Mouse (Mus musculus) erythroid progenitor cell, adult 5-6 weeks (primary cell): ENCODE results near the gene Edf1. TPM values are rescaled to one million over a fixed set of nuclear protein-coding genes. Genes with fewer than 3 reads are reported as not detected.

ENCODE experiments used
- ATAC-seq: replicated peaks from 2 replicates; pipeline ENCODE4 v1.8.0; 2016; ENCODE audit warnings: moderate number of reproducible peaks, mild to moderate bottlenecking, moderate TSS enrichment, inconsistent platforms; ENCODE audit not compliant: poor library complexity, low FRiP score, severe bottlenecking
- total RNA-seq, 2 experiments: library from RNA; stranded (forward) in 1 of 2; stranded (reverse) in 1 of 2; fragments of 150-400 nt in 1 of 2; fragments of 186-747, 209-891 nt in 1 of 2; gene quantifications; 2 replicates each; pipeline versions ENCODE4 v1.2.3 to v1.2.4; 2015 to 2017; ENCODE audit warnings: low replicate concordance in 2 of 2

Edf1 gene
- total RNA-seq, 2 experiments from 2014 or later, result 65.0 to 72.1 TPM

DNA sequence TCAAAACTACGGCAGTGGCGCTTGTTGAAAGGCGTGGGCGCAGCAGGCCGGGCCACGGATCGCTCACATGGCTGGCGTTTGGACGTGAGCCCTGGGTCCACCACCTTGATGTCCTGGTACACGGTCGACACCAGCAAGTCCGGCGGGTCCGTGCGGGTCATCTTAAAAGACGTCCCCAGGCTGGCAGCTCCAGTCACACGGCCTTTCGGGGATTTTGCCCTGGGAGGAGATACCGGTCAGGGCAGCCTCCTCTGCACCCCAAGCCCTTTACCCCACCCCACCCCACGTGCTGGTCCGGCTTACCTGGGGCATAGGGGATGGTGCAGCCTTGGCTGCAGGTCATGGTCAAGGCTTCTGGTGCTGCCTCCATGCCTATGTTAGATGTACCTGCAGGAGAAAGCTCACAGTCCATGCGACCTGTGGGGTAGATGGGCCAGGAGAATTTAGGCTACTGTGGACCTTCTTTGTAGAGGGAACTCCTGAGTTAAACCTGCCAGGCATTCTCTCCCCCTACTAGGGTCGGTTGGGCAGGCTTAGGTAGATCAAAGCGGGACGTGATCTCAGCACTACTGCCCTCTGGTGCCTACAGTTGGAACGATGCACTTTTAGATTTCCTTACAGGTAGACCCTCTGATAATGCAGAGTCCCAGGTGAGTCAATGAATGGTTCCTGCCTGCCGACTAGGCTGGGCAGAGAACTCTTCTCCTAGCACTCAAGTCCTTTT lies 22.3 kb downstream of the Edf1 start:
- ATAC-seq, result no peak

DNA sequence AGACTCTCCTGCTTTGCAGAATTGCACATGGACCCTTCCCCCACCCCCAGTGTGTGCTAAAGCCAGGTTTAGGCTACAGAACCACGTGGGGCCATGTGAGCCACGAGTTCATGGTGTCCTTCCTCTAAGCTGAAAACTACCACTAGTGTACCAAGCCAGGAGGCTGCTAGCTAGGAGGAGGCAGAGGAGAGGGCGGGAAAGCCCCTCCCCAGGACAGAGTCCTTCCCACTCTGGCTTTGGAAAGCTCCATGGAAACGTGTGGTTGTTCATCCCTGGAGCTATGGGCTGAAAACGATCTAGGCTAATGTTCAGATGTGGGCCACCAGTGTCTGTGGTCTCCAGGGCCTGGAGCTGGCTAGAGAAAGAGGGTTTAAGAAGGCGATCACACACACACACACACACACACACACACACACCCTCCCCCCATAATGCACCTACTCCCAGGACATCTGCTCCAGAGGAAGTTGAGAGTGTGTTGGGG lies 23.0 kb downstream of the Edf1 start:
- ATAC-seq, result no peak

DNA sequence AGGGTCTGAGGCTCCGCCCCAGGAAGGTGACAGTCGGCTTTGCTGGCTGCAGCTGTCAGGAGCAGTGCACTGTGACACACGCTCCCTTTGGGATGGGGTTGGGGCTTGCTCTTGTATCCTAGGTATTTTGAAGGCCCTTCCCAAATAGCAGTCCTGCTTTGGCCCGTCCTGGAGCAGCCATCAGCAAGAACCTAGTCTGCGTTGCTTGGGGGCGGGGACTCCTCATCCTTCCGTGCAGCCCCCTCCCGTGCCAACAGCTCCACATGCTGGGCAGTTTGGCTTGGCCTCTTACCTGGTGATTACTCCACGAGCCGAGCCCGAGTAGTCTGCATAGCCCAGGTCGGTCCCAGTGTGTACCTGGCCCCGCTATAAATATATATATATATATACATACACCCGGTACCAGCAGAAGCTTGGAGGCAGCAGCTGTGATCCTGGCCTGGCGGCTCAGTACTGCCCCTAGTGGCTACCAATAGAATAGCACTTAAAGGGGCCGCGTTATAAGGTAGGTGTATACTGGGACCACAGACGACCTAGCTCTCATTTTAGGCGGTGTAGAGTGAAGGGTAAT lies 23.7 kb downstream of the Edf1 start, which contains the start of gene Ajm1:
Ajm1 (minus strand) TSS at position 464 of the 571 bp plus-strand sequence.
- ATAC-seq, result peak; percentile 58

DNA sequence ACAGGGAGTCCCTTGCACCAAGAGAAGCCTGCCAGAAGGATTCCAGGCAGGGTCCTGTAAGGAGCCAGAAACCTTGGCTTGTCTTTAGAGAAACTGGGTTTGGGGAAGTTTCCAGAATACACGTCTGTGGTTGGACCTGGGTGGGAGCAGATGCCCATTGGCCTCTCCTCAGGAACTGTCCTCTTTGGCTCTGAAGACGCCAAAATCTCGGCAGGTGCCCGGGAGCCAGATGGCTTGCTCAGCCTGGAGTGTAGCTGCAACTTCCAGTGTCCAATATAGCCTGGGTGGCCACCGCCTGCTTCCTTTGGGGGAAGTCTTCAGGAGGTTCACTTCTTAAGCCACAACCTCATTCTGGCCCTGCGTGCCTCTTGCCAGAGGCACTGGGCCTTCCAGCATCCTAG lies 24.3 kb downstream of the Edf1 start:
- ATAC-seq, result peak; percentile 4; the same call in 1 of the 2 replicates

DNA sequence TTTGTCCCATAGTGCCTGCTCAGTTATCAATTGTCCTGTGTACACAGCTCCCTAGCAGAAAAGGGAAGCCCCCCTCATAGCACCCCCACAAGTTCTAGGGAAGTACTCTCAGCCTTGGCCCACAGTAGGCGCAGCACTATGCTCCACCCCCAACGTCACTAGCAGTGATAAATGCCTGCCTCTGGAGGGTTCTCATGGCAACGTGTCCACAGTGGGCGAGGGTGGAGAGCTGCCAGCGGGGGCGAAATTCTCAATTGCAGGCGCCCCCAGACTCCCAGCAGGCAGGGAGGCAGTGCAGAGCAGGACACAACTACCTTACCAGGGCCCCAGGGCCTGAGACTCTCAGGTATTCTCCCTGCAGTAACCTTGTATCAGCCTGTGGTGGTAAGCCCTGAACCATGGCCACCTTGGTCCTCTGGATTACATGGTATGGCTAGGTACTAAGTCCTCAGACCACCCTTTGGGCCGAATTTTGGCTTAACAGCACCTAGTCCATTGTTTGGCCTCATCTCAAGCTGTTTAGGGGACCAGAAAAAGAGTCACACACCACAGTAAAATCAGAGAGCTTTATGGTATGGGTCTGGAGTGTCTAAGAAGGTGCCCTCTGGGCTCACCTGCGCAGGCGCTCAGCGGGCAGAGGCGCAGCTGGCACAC lies 24.9 kb downstream of the Edf1 start:
- no peak for ATAC-seq

DNA sequence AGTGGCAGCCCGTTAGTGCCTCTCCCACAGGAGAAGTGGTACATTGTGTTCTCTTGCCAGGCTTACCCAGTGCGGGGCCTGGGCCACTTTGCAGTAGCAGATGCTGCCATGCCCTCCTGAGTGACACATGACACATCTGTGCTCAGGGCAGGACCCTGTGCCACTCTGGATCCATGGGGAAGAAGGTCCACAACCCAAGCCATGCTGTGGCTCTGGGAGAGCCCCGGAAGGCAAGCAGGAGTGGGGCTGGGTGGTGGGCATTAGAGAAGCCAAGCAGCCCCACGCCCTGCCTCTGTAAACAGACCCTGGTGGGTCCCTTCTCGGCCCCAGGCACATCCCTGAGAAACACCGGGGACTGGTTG lies 25.5 kb downstream of the Edf1 start:
- ATAC-seq, result no peak

DNA sequence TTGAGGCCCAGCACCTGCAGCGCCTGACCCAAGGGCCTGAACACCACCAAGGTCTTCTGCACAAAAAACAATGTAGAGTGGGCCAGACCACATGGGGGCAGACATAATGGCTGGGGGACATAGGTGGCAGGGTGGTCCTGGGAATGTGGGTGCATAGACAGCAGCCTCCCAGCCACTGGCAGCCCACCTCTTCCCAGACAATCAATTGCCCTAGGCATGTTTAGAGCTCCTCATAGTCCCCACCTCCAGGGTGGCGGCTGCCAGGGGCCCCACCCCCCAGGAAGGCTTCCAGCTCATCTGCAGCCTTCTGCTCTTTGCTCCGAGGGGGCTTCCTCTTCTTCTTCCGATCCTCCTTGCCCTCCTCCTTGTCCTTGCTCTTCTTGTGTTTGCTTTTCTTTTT lies 25.9 kb downstream of the Edf1 start:
- ATAC-seq, result no peak

DNA sequence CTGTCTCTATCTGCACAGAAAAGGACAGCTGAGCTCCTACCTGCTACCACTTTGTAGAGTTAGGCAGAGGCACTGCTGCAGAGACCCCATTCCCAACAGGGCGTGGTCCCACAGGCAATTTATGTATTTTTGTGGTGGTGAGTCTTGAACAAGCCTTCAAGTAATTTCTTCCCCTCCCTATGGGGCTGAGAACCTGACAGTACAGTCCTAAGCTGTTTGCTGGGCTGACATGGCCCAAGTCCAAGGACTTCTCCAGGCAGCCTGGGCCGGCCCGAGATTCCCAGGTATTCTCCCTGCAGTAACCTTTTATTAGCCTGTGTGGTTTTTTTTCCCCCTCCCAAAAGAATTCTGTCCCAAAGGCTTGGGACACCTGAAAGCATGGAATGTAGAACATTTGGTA lies 26.5 kb downstream of the Edf1 start:
- no peak for ATAC-seq

DNA sequence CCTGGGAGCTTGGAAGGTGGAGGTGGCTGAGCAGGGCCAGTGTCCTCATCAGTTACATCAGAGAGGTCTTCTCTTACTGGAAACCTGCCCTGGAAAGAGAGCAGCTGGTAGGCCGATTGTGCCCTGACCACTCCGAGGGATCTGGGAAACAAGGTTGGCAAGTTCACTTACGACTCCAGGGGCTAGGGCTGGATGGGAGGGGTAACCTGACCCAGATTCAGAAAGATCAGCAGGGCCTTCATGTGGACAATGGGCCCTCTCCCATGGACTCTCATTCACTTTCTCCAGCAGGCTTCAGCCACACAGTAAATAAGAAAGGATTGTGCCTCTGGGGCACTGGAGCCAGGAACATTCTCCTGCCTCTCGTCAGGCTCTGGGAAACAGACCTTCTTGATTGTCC lies 27.2 kb downstream of the Edf1 start:
- ATAC-seq, result no peak

DNA sequence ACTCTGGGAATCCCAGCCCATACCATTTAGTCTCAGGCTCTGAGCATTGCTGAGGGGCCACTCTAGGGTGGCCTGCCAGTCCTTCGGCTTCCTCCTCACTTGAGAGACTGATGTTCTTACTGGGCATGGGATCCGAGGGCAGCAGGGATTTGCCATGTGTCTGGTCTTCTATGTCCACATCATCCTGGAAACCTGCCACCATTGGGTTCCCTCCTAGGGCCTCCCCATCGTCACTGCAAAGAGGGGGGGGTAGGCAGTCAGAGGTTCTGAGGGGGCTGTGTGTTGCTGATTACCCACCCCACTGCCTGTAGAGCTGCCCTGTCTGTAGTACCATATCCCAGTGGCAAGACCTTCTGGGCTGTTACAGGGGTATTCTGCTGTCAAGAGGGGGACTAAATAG lies 28.0 kb downstream of the Edf1 start:
- no peak for ATAC-seq

DNA sequence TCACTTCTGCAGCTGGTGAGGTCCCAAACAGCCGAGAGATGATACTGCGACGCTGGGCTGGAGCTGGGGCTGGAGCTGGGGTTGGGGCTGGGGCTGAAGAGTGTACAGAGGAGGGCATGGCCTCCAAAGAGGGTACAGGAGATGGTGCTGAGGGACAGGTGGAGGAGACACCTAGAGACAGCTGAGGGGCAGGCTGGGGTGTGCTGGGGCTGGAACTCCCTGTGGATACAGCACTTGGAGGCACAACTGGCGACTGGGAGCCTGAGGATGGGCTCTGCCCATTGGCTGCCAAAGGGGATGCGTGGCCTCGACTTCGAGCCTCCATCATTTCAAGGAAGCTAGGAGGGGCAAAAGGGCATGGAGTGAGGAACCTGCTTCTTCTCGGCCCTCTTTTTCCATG lies 29.6 kb downstream of the Edf1 start:
- no peak for ATAC-seq

DNA sequence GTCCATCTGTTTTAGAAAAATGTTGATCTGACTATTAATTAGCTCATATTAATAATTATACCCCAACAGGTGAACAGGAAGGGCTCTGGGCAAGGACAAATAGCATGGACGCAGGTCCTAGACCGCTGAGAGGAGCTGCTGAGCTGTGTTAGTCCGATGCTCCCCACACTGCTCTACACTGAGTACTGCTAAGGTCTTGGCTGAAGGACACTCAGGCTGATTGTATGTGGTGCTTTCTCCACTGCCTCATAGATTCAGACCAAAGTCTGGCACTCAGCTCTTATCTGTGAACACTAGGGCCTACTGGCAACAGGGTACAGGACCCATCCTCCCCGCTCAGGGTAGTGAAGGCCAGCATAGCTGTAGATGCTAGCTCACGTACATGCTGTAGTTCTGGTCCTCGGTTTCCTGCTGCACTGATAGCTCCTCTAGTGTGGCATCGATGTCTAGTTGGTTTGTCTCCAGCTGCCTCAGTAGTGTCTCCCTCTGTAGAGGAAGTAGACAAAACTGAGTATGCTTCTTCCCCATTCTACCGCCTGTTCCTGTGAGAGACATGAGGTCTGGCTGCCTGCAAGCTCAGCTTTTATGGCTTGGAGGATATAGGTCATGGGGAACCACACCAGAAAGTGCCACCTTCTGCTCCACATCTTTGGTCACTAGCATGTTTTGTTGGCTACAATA lies 30.7 kb downstream of the Edf1 start:
- no peak for ATAC-seq

DNA sequence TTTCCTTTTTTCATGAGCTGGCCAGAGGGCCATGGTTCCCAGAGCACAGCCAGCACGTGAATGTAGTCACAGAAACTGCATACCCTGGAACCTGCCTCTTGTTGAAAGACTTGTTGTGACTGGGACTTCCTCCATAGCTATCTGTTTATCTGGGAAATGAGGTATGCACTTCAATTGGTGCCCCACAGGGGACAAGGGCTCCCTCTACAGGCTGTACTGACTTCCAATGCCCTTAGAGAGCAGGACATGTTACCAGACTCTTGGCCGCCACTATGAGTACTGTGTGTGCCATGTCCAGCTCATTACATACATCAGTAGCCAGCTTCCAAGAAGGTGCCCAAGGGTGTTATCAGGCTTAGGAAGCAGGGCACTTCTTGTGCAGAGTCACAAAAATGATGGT lies 34.2 kb downstream of the Edf1 start:
- no peak for ATAC-seq

DNA sequence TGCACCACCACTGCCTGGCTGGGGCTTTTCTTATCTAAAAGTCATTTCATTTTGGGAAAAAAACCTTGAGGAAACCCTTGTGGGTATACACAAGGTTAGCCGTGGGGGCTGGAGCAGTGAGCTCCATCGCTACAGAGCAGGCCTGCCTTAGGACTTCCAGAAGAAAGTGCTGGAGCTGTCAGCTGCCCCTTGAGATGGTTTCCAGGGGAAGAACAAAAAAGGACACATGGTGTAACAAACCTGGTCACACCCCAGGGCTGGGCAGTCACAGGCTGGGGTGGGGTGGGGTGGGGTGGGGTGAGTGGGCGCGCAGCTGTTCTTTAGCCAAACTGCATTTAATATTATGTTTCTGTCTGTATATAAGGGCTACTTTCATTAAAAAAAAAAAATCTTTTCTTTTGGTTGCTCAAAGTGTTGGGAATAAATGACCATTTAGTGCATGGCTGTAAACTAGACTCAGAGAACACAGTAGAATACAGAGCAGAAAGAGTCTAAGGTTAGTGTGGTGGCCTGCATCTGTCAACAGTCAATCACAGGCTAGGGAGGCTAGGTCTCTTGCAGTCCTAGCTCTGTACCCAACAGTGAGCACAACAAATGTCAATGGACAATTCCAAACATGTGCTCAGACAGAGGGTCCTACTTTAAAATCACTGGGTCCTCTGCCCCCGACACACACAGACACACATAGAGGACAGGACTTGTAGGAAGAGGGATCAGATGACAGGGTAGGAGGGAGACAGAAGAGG lies 39.3 kb downstream of the Edf1 start:
- ATAC-seq, result no peak

DNA sequence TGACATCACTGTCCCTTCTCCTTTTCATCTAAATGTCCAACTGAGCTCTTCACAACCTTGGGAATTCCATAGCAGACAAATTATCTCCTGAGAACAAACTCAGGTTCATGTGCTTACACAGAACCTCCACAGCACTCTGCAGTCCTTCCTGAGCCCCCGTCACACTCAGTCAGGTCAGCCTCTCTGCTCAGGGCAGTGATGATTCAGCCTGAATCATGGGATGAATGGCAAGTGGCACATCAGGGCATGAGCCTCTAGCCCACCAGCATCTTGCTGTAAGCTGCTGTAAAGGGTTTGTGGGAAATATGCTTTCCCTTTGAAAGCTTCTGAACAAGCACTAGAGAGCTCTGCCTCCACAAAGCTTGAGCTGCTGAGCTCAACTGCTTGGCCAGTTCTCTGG lies 41.1 kb downstream of the Edf1 start:
- ATAC-seq, result no peak

DNA sequence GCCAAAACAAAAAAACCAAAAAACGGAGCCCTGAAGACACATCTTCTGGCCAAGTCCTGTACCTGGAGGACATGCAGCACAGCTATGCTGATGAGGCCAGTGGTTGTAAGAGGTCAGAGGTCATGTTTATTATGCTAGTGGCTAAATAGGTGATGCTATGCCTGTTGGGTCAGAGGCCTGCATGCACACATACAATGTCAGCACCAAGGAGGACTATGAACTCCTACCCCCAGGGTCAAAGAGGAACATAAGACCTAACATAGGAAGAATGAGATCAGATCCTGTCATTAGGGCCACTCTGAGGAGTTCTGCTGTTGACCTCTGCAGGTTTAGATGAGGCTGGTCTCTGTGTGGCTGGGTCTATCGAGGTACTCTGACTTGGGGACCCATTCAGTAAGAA lies 42.4 kb downstream of the Edf1 start:
- ATAC-seq, result no peak

DNA sequence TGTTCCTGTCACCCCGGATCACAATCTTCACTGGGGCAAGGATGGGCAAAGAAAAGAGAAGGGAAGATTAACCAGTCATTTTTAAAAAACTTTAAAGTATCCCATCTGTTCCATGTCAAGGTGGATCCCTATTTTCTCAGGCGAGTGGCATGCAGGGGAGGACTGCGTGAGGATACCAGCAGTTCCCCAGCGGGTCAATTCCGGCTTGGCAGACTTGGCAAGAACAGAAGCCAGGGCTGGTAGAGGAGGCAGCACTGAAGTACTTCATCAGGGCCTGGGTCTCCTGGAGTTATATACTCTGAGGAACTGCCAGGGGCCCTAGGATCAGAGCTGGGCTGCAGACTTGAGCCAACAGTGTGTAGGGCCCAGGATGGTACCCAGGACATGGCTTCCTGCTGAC lies 44.9 kb downstream of the Edf1 start:
- no peak for ATAC-seq

DNA sequence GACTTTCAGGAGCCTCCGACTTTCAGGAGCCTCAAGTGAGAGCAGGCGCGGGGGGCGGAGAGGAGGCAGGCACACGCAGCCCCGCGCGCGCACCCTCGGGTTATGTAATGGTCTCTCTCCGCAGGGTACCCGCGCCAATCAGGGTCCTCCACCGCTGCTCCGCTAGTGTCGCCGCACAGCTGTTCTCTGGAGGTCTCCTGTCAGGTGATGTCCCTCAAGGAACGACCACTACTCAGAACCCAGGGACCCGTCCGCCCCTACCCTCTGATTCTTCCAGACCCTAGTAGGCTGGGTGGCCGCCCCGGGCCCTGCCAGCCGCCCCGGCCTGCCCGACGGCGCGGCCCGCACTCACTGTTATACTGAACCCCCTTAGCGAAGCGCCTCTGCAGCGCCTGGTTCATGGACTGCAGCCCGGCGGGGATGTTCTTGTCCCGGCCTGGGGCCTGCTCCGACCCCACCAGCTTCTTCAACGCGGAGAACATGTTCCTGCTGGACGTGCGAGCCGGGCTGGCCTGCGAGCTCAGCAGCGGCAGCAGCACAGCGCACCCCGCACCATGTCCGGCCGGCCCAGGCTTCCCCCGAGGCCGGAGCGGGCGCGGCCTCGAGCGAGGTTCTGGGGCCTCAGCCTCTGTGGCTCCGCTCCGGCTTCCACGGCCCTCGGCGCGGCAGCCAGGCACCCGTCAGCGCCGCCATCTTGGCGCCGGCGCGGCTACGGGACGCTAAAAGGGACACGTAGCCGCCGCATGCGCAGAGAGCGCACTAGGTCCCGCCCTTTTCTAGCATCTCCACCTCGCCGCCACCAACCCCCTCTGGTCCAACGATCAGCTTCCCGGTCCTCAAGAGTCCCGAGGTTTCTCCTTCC lies 50.3 kb downstream of the Edf1 start, which contains the start of gene Rabl6:
Rabl6 (minus strand) TSS at position 761 of the 862 bp plus-strand sequence.
- ATAC-seq, result peak; percentile 96

DNA sequence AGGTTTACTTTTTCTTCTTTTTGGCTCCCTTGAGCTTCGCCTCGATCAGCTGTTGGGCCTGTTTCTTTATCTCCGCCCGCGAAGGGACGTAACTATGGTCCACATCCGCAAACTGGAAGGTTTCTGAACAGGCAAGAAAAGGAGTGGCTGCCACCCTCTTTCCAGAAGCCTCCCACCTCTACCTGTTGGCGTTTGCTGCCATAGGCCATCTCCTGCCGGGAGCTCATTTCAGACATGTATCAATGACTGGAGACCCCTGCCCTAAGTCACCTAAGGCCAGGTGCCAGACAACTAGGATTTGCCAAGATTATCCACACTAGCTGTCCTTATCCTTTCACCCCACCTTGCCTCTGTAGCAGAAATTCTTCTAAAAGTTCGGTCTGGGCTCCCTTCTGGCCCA lies 51.0 kb downstream of the Edf1 start:
- no peak for ATAC-seq
